In genomic region chr12:34975991-34976390, GRCm38 (mm10) we compare ENCODE assay signal across 27 mouse cellular contexts. TPM values are rescaled to one million over a fixed set of nuclear protein-coding genes. Genes with fewer than 3 reads are reported as not detected.
"Had no signal": no experiment of that assay in that cellular context is flagged by ENCODE, and none has a peak within 500 bp of the region (broad histone marks: within the 10 kb centered on the region; RNA-seq: fewer than 3 reads in every experiment).

No protein-coding gene starts in this region.

- H3K36me3 ChIP-seq: lung, embryonic 15.5 days; midbrain, embryonic 13.5 days; midbrain, embryonic 15.5 days; neural tube, embryonic 12.5 days; stomach, embryonic 15.5 days had no signal

- H3K27me3 ChIP-seq: lung, embryonic 15.5 days; megakaryocyte, embryonic 14.5 days; midbrain, embryonic 13.5 days; midbrain, embryonic 15.5 days; neural tube, embryonic 12.5 days; stomach, embryonic 15.5 days had no signal

- H3K9ac ChIP-seq: liver, postnatal 0 days; lung, embryonic 15.5 days; midbrain, embryonic 13.5 days; midbrain, embryonic 15.5 days; neural tube, embryonic 12.5 days; stomach, embryonic 15.5 days had no signal

- DNase-seq: liver, postnatal 0 days; lung, adult 2 months; lung, postnatal 14 days; lung, postnatal 36 days; retina, postnatal 1 day; right cerebral cortex, adult 18-20 months; right cerebral cortex, postnatal 25 days; right cerebral cortex, postnatal 4 days; spleen, adult 18-20 months; thymus, adult 2 months; thymus, postnatal 25 days; thymus, postnatal 4 days had no signal

- H3K27ac ChIP-seq: lung, embryonic 15.5 days; macrophage; midbrain, embryonic 13.5 days; midbrain, embryonic 15.5 days; neural tube, embryonic 12.5 days; stomach, embryonic 15.5 days; stomach, postnatal 0 days had no signal

- H3K4me3 ChIP-seq: lung, embryonic 15.5 days; megakaryocyte, embryonic 14.5 days; midbrain, embryonic 13.5 days; midbrain, embryonic 15.5 days; neural tube, embryonic 12.5 days; stomach, embryonic 15.5 days had no signal

- H3K9me3 ChIP-seq: lung, embryonic 15.5 days; midbrain, embryonic 13.5 days; midbrain, embryonic 15.5 days; neural tube, embryonic 12.5 days; stomach, embryonic 15.5 days had no signal

- H3K4me1 ChIP-seq: lung, embryonic 15.5 days; megakaryocyte, embryonic 14.5 days; midbrain, embryonic 13.5 days; midbrain, embryonic 15.5 days; neural tube, embryonic 12.5 days; stomach, embryonic 15.5 days had no signal

- H3K4me2 ChIP-seq: lung, embryonic 15.5 days; midbrain, embryonic 11.5 days; midbrain, embryonic 13.5 days; midbrain, embryonic 15.5 days; neural tube, embryonic 12.5 days; stomach, embryonic 15.5 days had no signal

RNA-seq across cellular contexts. Expression of gene Prps1l1, which starts 8.6 kb away (rescaled TPM):
- total RNA-seq: midbrain, postnatal 0 days; monocyte, adult 5-6 weeks had no signal
- polyA plus RNA-seq: liver, postnatal 0 days; lung, adult 2 months; lung, embryonic 15.5 days; lung, postnatal 0 days; macrophage; midbrain, embryonic 11.5 days; midbrain, embryonic 15.5 days; midbrain, postnatal 0 days; neural tube, embryonic 12.5 days; neural tube, embryonic 14.5 days; small intestine, adult 2 months; stomach, embryonic 15.5 days; stomach, postnatal 0 days; thymus, adult 2 months; urinary bladder, adult 2 months had no signal
